Mouse (Mus musculus) bone marrow, adult 2 months (tissue): ENCODE measurements around the gene Spag9.

Experiments
- CTCF ChIP-seq: fragments of 200-500 bp; IDR thresholded peaks from 2 replicates; pipeline ENCODE4 v1.5.1; 2011; ENCODE audit warnings: low read length, control low read depth; ENCODE audit not compliant: control insufficient read depth, insufficient read depth
- POLR2A ChIP-seq: fragments of 200-500 bp; IDR thresholded peaks from 2 replicates; pipeline ENCODE4 v1.6.1; 2011; ENCODE audit warnings: low read depth, mild to moderate bottlenecking, control low read depth, low read length, borderline replicate concordance; ENCODE audit not compliant: control insufficient read depth

DNA sequence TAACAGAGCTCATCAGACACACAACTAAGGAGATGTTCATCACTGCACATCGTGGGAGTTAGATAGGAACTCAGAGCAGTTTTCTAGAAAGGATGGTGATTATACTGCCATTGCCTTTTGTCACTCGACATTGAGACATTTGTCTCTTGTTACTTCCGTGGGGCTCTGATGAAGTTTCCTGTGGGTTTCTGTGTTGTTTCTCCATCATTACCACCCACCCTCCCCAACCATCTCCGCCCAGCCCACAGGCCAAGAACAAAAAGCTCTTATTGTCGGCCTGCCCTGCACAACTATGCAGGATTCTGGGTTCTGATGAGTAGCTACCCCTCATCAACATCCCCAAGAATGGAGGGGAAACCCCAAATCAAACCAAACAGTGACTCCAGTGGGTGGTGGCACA, 173.7 kb downstream of the Spag9 start:
- TF ChIP-seq CTCF (no peak), POLR2A (no peak)
